Mouse (Mus musculus) lung, adult 10 weeks (tissue): ENCODE data around the gene Gm10217. TPM values are rescaled to one million over a fixed set of nuclear protein-coding genes. Genes with fewer than 3 reads are reported as not detected.

Source experiments
- polyA plus RNA-seq: library from polyadenylated mRNA; stranded (reverse); fragments of 350-450 nt; fragmentation: Illumina TruSeq; extraction: RNeasy Lipid Tissue Mini Kit (QIAGEN cat#74804); gene quantifications from one replicate; pipeline ENCODE4 v1.2.3, GENCODE M21; 2014; ENCODE audit warnings: low read depth, low replicate concordance; ENCODE audit not compliant: insufficient read depth

Gm10217 gene
- polyA plus RNA-seq, result not detected

GRCm38 (mm10) chr8:9863951-9864350 is at the start of gene Gm10217:
TSS of gene Gm10217 (plus strand) at chr8:9864251.

Other genes starting within 250 kb of the Gm10217 start
- gene Fam155a, start 93.1 kb upstream of the Gm10217 start, polyA plus RNA-seq, result not detected
- 2.0 TPM for gene Lig4, start 113.4 kb downstream of the Gm10217 start, polyA plus RNA-seq
- gene Abhd13, start 113.5 kb downstream of the Gm10217 start, polyA plus RNA-seq, result 10.9 TPM
- gene Tnfsf13b, start 142.2 kb downstream of the Gm10217 start, polyA plus RNA-seq, result 18.8 TPM